8 mouse cellular contexts compared by ENCODE assay signal in the genomic region with DNA sequence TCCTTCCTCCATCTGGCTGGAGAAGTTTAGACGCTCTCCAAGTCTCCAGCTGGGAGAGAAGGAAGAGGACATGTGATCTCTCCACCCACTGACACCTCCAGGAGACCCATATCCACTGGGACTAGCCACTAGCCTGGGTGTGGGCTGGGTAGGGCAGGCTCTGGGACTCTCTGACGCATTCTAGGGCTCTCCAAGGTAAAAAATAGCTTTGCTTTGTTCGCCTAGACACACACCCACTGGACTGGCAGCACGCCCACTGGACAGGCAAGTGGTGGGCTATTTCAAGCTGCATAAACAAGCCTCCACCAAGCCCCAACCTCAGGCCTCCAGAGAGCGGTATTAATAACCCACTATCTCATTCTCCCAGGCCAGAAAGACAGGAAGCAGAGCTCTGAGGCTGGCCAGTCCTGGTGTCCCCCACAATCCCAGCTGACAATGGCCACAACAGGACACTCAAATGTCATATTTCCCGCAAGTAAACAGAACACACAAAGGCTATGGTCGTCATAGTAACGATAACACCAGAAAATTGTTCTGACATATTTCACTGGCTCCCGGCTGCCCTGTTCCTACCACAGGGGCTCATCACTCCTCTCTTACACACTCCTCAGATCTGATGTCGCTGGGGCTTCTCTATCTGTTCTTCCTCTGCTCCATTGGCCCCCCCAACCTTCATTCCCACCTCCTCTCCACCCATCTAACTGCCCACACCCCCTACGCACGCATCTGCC. TPM values are rescaled to one million over a fixed set of nuclear protein-coding genes. Genes with fewer than 3 reads are reported as not detected.
A peak's percentile ranks its signal among the peaks of the same experiment; 100 is the strongest.
DNase-seq lines count a peak whose midpoint lies in the region; ATAC-seq and TF ChIP-seq lines count a peak whose summit lies in the region.

No protein-coding gene starts in this region.

- 28% methylated on average over 12 of the region's 12 CpGs for WGBS in liver, embryonic 14.5 days (ENCODE audit: insufficient replicate concordance)

- H3K4me2 ChIP-seq in liver, embryonic 14.5 days (ENCODE audit: low read depth): no peak overlapping the region

- no peaks in the 10 kb centered on the region for H3K9me3 ChIP-seq in liver, embryonic 14.5 days (ENCODE audit: control insufficient read depth, low read length)

- no peaks in the 10 kb centered on the region for H3K4me1 ChIP-seq in liver, embryonic 14.5 days (replicated peaks; ENCODE audit: control insufficient read depth in 2 of 2, insufficient read depth in 2 of 2, low read length in 1 of 2)

- no peak overlapping the region for H3K27ac ChIP-seq in liver, embryonic 14.5 days

- H3K36me3 ChIP-seq in liver, embryonic 14.5 days (replicated peaks; ENCODE audit: control insufficient read depth, insufficient read depth, low read depth): no peaks in the 10 kb centered on the region

- no peaks in the 10 kb centered on the region for H3K27me3 ChIP-seq in liver, embryonic 14.5 days (ENCODE audit: control insufficient read depth, insufficient read depth, low read length)

- peak; percentile 52 for DNase-seq in adrenal gland, postnatal 10 days
- no peak for DNase-seq in adrenal gland, adult 18-20 months (ENCODE audit: low spot score in 2 of 2)
- DNase-seq in adrenal gland, postnatal 14 days: peak; percentile 71
- DNase-seq in gastrocnemius, postnatal 4 days (ENCODE audit: low spot score in 2 of 2): peak; percentile 52 to 81
- peak; percentile 71 for DNase-seq in kidney, adult 9 months
- DNase-seq in liver, embryonic 14.5 days (ENCODE audit: low read depth in 3 of 3, low spot score in 3 of 3): no peak
- peak; percentile 72 for DNase-seq in right cerebral cortex, postnatal 25 days
- DNase-seq in B cell, adult 2 months: no peak

- TF ChIP-seq EP300 in liver, embryonic 14.5 days (IDR thresholded peaks at IDR 0.05; ENCODE audit: low read depth): no peak

- H3K4me3 ChIP-seq in liver, embryonic 14.5 days (ENCODE audit: insufficient read depth in 1 of 2, low read depth in 2 of 2, low read length in 2 of 2): no peak overlapping the region

- peak; percentile 53; the same call in 1 of the 2 replicates for ATAC-seq in liver, embryonic 14.5 days (ENCODE audit: insufficient read depth)

- no peak for TF ChIP-seq CTCF in liver, embryonic 14.5 days (IDR thresholded peaks at IDR 0.05; ENCODE audit: low read depth)

- H3K9ac ChIP-seq in liver, embryonic 14.5 days (replicated peaks): no peak overlapping the region

RNA-seq across cellular contexts. Expression of gene Ssu2, which starts 14.3 kb away (rescaled TPM):
- total RNA-seq in adrenal gland, postnatal 10 days (2021): 1 to 10 TPM; 2.3 to 3.0 TPM
- total RNA-seq in adrenal gland, adult 18-20 months (2021): 10 to 100 TPM in 1 of 2 experiments, under 1 TPM in 1; 0.22 to 11.7 TPM
- total RNA-seq in adrenal gland, postnatal 14 days (2021): 4.5 and 4.8 TPM in 2 replicates
- 1 to 10 TPM; 2.8 to 3.3 TPM for total RNA-seq in gastrocnemius, postnatal 4 days (2021)
- 0.04 TPM in 1 of 2 replicates, not detected in the other for polyA plus RNA-seq in liver, embryonic 14.5 days (2012; rRNA removed)
- not detected in 2 replicates for polyA plus RNA-seq in liver, embryonic 14.5 days (2014; fragmentation: Nextera tagmentation; extraction: Ambion mirVana)

RNA-seq across cellular contexts. Expression of gene Cav3, which starts 57.2 kb away (rescaled TPM):
- 10 to 100 TPM in 1 of 2 experiments, 1 to 10 TPM in 1; 4.2 to 11.3 TPM for total RNA-seq in adrenal gland, postnatal 10 days (2021)
- not detected for total RNA-seq in adrenal gland, adult 18-20 months (2021)
- total RNA-seq in adrenal gland, postnatal 14 days (2021): not detected in 2 replicates
- 100 to 1,000 TPM; 243 to 287 TPM for total RNA-seq in gastrocnemius, postnatal 4 days (2021)
- polyA plus RNA-seq in liver, embryonic 14.5 days (2012; rRNA removed): not detected in 2 replicates
- polyA plus RNA-seq in liver, embryonic 14.5 days (2014; fragmentation: Nextera tagmentation; extraction: Ambion mirVana): not detected in 2 replicates

Comparison
In these comparisons a context has a peak if more than half of its experiments do, and no peak if none do; other contexts are left out.
1. DNase-seq: peak in adrenal gland, postnatal 10 days (single experiment), adrenal gland, postnatal 14 days (single experiment), gastrocnemius, postnatal 4 days (2 of 2), kidney, adult 9 months (single experiment) and right cerebral cortex, postnatal 25 days (single experiment); none in adrenal gland, adult 18-20 months (0 of 2), liver, embryonic 14.5 days (0 of 3) and B cell, adult 2 months (0 of 2).
2. RNA of gene Cav3, which starts 57.2 kb away (total RNA-seq): 243 to 287 TPM in gastrocnemius, postnatal 4 days; 4.2 to 11.3 TPM in adrenal gland, postnatal 10 days, not detected in adrenal gland, adult 18-20 months and not detected in adrenal gland, postnatal 14 days; every median in the first group is over 10 times any median in the second.